In genomic region chr17:10363151-10363550, GRCm38 (mm10) we compare ENCODE assay signal across 22 mouse cellular contexts.
"Had no signal": no experiment of that assay in that cellular context is flagged by ENCODE, and none has a peak within 500 bp of the region (broad histone marks: within the 10 kb centered on the region; RNA-seq: fewer than 3 reads in every experiment).

No protein-coding gene starts in this region.

- ATAC-seq: liver, postnatal 0 days; midbrain, embryonic 15.5 days had no signal

- H3K4me2 ChIP-seq: limb, embryonic 12.5 days; limb, embryonic 15.5 days; liver, embryonic 11.5 days; midbrain, embryonic 12.5 days; midbrain, embryonic 15.5 days; neural tube, embryonic 12.5 days; neural tube, embryonic 15.5 days had no signal

- H3K9me3 ChIP-seq: limb, embryonic 12.5 days; limb, embryonic 15.5 days; midbrain, embryonic 12.5 days; midbrain, embryonic 15.5 days; neural tube, embryonic 12.5 days; neural tube, embryonic 15.5 days had no signal

- H3K27me3 ChIP-seq: limb, embryonic 12.5 days; limb, embryonic 15.5 days; midbrain, embryonic 12.5 days; midbrain, embryonic 15.5 days; neural tube, embryonic 12.5 days; neural tube, embryonic 15.5 days had no signal

- H3K27ac ChIP-seq: limb, embryonic 12.5 days; limb, embryonic 15.5 days; liver, embryonic 14.5 days; macrophage; midbrain, embryonic 12.5 days; midbrain, embryonic 15.5 days; neural tube, embryonic 12.5 days; neural tube, embryonic 15.5 days; stomach, postnatal 0 days had no signal

- H3K4me1 ChIP-seq: limb, embryonic 12.5 days; midbrain, embryonic 15.5 days; neural tube, embryonic 12.5 days; neural tube, embryonic 15.5 days had no signal

- H3K36me3 ChIP-seq: limb, embryonic 12.5 days; limb, embryonic 15.5 days; midbrain, embryonic 12.5 days; midbrain, embryonic 15.5 days; neural tube, embryonic 12.5 days; neural tube, embryonic 15.5 days had no signal

- H3K4me3 ChIP-seq: limb, embryonic 12.5 days; limb, embryonic 15.5 days; midbrain, embryonic 12.5 days; midbrain, embryonic 15.5 days; neural tube, embryonic 12.5 days; neural tube, embryonic 15.5 days had no signal

- H3K9ac ChIP-seq: limb, embryonic 12.5 days; limb, embryonic 15.5 days; liver, embryonic 14.5 days; liver, postnatal 0 days; midbrain, embryonic 12.5 days; midbrain, embryonic 15.5 days; neural tube, embryonic 12.5 days; neural tube, embryonic 15.5 days had no signal

- DNase-seq: kidney, adult 18-20 months; kidney, adult 9 months; kidney, postnatal 14 days; kidney, postnatal 4 days; left cerebral cortex, postnatal 4 days; liver, postnatal 0 days; right cerebral cortex, adult 18-20 months; right cerebral cortex, postnatal 14 days; right cerebral cortex, postnatal 4 days; thymus, adult 2 months; thymus, postnatal 14 days; thymus, postnatal 4 days had no signal
